Mouse (Mus musculus): Measurements from ENCODE around the gene Gm17416. TPM values are rescaled to one million over a fixed set of nuclear protein-coding genes. Genes with fewer than 3 reads are reported as not detected.
A peak's percentile ranks its signal among the peaks of the same experiment; 100 is the strongest.

The Gm17416 gene
- total and polyA plus RNA-seq, 3 experiments, result not detected

DNA sequence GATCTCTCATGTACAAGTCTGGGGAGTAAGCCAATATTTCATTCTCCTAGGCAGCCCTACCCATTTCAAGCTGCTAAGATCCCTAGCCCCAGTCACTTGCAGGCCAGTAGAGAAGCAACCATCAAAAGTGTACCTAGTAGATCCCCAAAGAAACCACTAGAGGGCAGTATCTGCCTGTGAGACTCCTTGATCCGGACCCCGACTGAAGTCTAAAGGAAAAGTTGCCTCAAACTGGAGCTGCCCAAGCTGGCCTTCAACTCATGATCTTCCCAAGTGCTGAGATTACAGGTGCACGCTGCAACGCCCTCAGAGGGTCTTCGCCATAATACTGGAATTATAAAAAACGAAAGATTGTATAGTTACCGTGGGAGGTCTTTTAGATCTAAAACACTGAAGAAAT is 46.4 kb downstream of the Gm17416 start:
- TF ChIP-seq CTCF (IDR thresholded peaks at IDR 0.05 in 2 of 3, conservative IDR thresholded peaks at IDR 0.05 in 1 of 3; ENCODE audit: control insufficient read depth in 1 of 3, insufficient read depth in 1 of 3, low read depth in 2 of 3, low read length in 3 of 3, poor library complexity in 1 of 3, severe bottlenecking in 1 of 3), result peak; percentile 76 to 93 (median 83)
- TF ChIP-seq RAD21 (IDR thresholded peaks at IDR 0.05; ENCODE audit: low read depth, low read length), result peak; percentile 92
- TF ChIP-seq JUND (IDR thresholded peaks at IDR 0.05; ENCODE audit: low read depth, low read length), result 0 out of 2 replicates have a peak, but pooled peaks have one; percentile 17
- TF ChIP-seq RCOR1 (IDR thresholded peaks at IDR 0.05; ENCODE audit: low read depth, low read length), result no peak
- TF ChIP-seq SMC3 (IDR thresholded peaks at IDR 0.05; ENCODE audit: low read depth, low read length), result peak; percentile 74
- TF ChIP-seq MEF2A (IDR thresholded peaks at IDR 0.05; ENCODE audit: extremely low read depth, insufficient replicate concordance, low read depth, low read length, poor library complexity, severe bottlenecking), result no peak
- TF ChIP-seq E2F4 (IDR thresholded peaks at IDR 0.05; ENCODE audit: borderline replicate concordance, low read depth, low read length), result no peak
- TF ChIP-seq ZC3H11A (IDR thresholded peaks at IDR 0.05; ENCODE audit: low read depth, low read length), result peak; percentile 64
- no peak for TF ChIP-seq CHD2 (IDR thresholded peaks at IDR 0.05; ENCODE audit: low read length)
- H3K27ac ChIP-seq (ENCODE audit: control insufficient read depth, low read depth, low read length), result no peak overlapping the region
- H3K9me3 ChIP-seq (replicated peaks; ENCODE audit: insufficient read depth, low read length), result no peaks in the 10 kb centered on the region
- no peak overlapping the region for H3K9ac ChIP-seq (ENCODE audit: control insufficient read depth, low read depth, low read length, poor library complexity, severe bottlenecking)
- H3K79me2 ChIP-seq (ENCODE audit: control insufficient read depth, insufficient read depth, low read length, poor library complexity), result no peaks in the 10 kb centered on the region
- H3K36me3 ChIP-seq (ENCODE audit: control insufficient read depth in 1 of 2, insufficient read depth in 2 of 2, low read length in 2 of 2), result no peaks in the 10 kb centered on the region
- H3K4me3 ChIP-seq (ENCODE audit: control insufficient read depth in 1 of 2, insufficient read depth in 1 of 2, low read depth in 2 of 2, low read length in 2 of 2), result no peak overlapping the region
- no peaks in the 10 kb centered on the region; a peak in 1 of 4 replicates for H3K4me1 ChIP-seq (ENCODE audit: control insufficient read depth in 1 of 2, insufficient read depth in 2 of 2, low read length in 2 of 2)
- DNase-seq (ENCODE audit: low read depth, low spot score), result peak; percentile 82
- peaks cover 0 to 1% of the 10 kb centered on the region in 2 experiments; a peak in 1 of 4 replicates for H3K27me3 ChIP-seq (ENCODE audit: control insufficient read depth in 1 of 2, insufficient read depth in 2 of 2, low read length in 2 of 2)

DNA sequence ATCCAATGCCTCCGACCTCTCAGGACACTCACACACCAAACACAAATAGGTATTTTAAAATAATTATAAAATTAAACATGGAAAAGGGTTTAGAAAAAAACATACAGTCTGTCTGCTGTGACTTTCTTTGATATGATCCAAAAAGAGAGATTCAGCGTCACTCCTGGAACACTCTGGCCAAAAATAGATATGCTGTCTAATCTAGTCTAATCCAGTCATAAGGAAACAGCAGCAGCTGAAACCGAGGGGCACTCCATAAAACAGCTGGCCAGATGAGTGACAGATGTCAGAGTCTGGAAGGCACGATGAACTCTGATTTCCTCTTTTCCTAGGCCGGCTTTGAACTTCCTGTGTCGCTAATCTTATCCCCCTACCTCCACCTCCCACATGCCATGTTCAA is 47.3 kb downstream of the Gm17416 start:
- H3K79me2 ChIP-seq (ENCODE audit: control insufficient read depth, insufficient read depth, low read length, poor library complexity), result no peaks in the 10 kb centered on the region
- H3K9ac ChIP-seq (ENCODE audit: control insufficient read depth, low read depth, low read length, poor library complexity, severe bottlenecking), result no peak overlapping the region
- no peak overlapping the region for H3K4me3 ChIP-seq (ENCODE audit: control insufficient read depth in 1 of 2, insufficient read depth in 1 of 2, low read depth in 2 of 2, low read length in 2 of 2)
- TF ChIP-seq GATA1 (IDR thresholded peaks at IDR 0.05; ENCODE audit: low read depth, low read length) (no peak), MAFK (IDR thresholded peaks at IDR 0.05; ENCODE audit: borderline replicate concordance, low read depth, low read length) (no peak), NELFE (IDR thresholded peaks at IDR 0.05; ENCODE audit: low read depth, low read length) (no peak), ZC3H11A (IDR thresholded peaks at IDR 0.05; ENCODE audit: low read depth, low read length) (no peak), ETS1 (IDR thresholded peaks at IDR 0.05; ENCODE audit: low read depth, low read length) (no peak), ZKSCAN1 (IDR thresholded peaks at IDR 0.05; ENCODE audit: low read depth, low read length) (no peak)
- peak; percentile 24 for DNase-seq (ENCODE audit: low read depth, low spot score)
- no peaks in the 10 kb centered on the region for H3K9me3 ChIP-seq (replicated peaks; ENCODE audit: insufficient read depth, low read length)
- H3K4me1 ChIP-seq (ENCODE audit: control insufficient read depth in 1 of 2, insufficient read depth in 2 of 2, low read length in 2 of 2), result no peaks in the 10 kb centered on the region; a peak in 1 of 4 replicates
- H3K27me3 ChIP-seq (ENCODE audit: control insufficient read depth in 1 of 2, insufficient read depth in 2 of 2, low read length in 2 of 2), result peaks cover 0 to 1% of the 10 kb centered on the region in 2 experiments; a peak in 1 of 4 replicates
- H3K36me3 ChIP-seq (ENCODE audit: control insufficient read depth in 1 of 2, insufficient read depth in 2 of 2, low read length in 2 of 2), result no peaks in the 10 kb centered on the region
- H3K27ac ChIP-seq (ENCODE audit: control insufficient read depth, low read depth, low read length), result no peak overlapping the region

DNA sequence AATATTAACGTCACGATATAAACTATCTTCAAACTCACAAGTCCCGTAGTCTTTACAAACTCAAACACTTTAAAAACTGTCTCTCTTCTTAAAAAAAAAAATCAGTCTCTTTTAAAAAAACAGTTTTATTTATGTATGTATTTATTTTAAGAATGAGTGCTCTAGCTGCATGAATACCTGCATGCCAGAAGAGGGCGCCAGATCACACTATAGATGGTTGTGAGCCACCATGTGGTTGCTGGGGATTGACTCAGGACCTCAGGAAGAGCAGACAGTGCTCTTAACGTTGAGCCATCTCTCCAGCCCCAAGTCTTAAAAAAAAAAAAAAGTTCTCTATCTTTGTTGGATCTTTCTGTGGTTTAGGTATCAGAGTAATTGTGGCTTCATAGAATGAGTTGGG is 48.2 kb downstream of the Gm17416 start:
- TF ChIP-seq RAD21 (IDR thresholded peaks at IDR 0.05; ENCODE audit: low read depth, low read length), result peak; percentile 25
- TF ChIP-seq MYC (IDR thresholded peaks at IDR 0.05; ENCODE audit: low read depth, low read length), result 0 out of 2 replicates have a peak, but pooled peaks have one; percentile 47
- TF ChIP-seq CTCF (IDR thresholded peaks at IDR 0.05 in 2 of 3, conservative IDR thresholded peaks at IDR 0.05 in 1 of 3; ENCODE audit: control insufficient read depth in 1 of 3, insufficient read depth in 1 of 3, low read depth in 2 of 3, low read length in 3 of 3, poor library complexity in 1 of 3, severe bottlenecking in 1 of 3), result peak; percentile 12 to 62 (median 59); a peak in 4 of 6 replicates
- TF ChIP-seq SMC3 (IDR thresholded peaks at IDR 0.05; ENCODE audit: low read depth, low read length), result peak; percentile 44
- no peak for TF ChIP-seq RCOR1 (IDR thresholded peaks at IDR 0.05; ENCODE audit: low read depth, low read length)
- TF ChIP-seq TAL1 (IDR thresholded peaks at IDR 0.05; ENCODE audit: low read length), result no peak
- no peak for TF ChIP-seq TBP (IDR thresholded peaks at IDR 0.05; ENCODE audit: low read depth, low read length)
- Histone ChIP-seq H3K79me2 (ENCODE audit: control insufficient read depth, insufficient read depth, low read length, poor library complexity) (no peaks in the 10 kb centered on the region), H3K9ac (ENCODE audit: control insufficient read depth, low read depth, low read length, poor library complexity, severe bottlenecking) (no peak overlapping the region), H3K4me3 (ENCODE audit: control insufficient read depth in 1 of 2, insufficient read depth in 1 of 2, low read depth in 2 of 2, low read length in 2 of 2) (no peak overlapping the region), H3K4me1 (ENCODE audit: control insufficient read depth in 1 of 2, insufficient read depth in 2 of 2, low read length in 2 of 2) (no peaks in the 10 kb centered on the region; a peak in 1 of 4 replicates), H3K27me3 (ENCODE audit: control insufficient read depth in 1 of 2, insufficient read depth in 2 of 2, low read length in 2 of 2) (peaks cover 0 to 1% of the 10 kb centered on the region in 2 experiments; a peak in 1 of 4 replicates), H3K27ac (ENCODE audit: control insufficient read depth, low read depth, low read length) (no peak overlapping the region), H3K36me3 (ENCODE audit: control insufficient read depth in 1 of 2, insufficient read depth in 2 of 2, low read length in 2 of 2) (no peaks in the 10 kb centered on the region), H3K9me3 (replicated peaks; ENCODE audit: insufficient read depth, low read length) (no peaks in the 10 kb centered on the region)
- peak; percentile 72 for DNase-seq (ENCODE audit: low read depth, low spot score)

All from MEL (cell line).